Mouse (Mus musculus) spleen, adult 2 months (tissue): ENCODE data around the gene Nsun5.

Source experiments
- CTCF ChIP-seq: fragments of 200-500 bp; IDR thresholded peaks from 2 replicates; pipeline ENCODE4 v1.5.1; 2011; ENCODE audit warnings: mild to moderate bottlenecking, inconsistent platforms; ENCODE audit not compliant: insufficient read depth, insufficient read length, insufficient replicate concordance; ENCODE audit errors: extremely low read depth
- POLR2A ChIP-seq: fragments of 200-500 bp; IDR thresholded peaks from 2 replicates; pipeline ENCODE4 v1.6.1; 2011; ENCODE audit warnings: low read depth, low read length, inconsistent platforms

DNA sequence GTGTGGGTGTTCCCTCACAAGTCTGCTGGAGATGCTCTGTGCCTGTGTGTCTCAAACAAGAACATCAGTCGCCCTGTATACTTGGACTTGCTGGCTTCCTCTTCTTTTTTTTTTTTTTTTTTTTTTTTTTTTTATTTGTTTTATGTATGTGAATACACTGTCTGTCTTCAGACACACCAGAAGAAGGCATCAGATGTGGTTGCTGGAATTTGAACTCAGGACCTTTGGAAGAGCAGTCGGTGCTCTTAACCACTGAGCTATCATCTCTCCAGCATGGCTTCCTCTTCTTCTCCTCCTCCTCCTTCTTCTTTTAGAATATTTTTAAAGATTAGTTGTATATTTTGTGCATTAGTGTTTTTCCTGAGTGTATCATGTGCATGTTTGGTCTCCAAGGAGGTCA is 12.2 kb upstream of the Nsun5 start:
- TF ChIP-seq CTCF = no peak
- TF ChIP-seq POLR2A = no peak
